Mouse (Mus musculus): ENCODE data around the gene Gm26657. TPM values are rescaled to one million over a fixed set of nuclear protein-coding genes. Genes with fewer than 3 reads are reported as not detected.

Gm26657 gene
- polyA plus RNA-seq, 1 experiment from 2014 or later = not detected

Other genes with a start within 250 kb of the Gm26657 start
- gene Actl7b, start 1.4 kb downstream of the Gm26657 start, polyA plus RNA-seq (2015; fragmentation: Nextera tagmentation; extraction: Ambion mirVana) = not detected in 2 replicates
- gene Actl7a, start 3.3 kb downstream of the Gm26657 start, polyA plus RNA-seq (2015; fragmentation: Nextera tagmentation; extraction: Ambion mirVana) = not detected in 2 replicates
- gene Elp1, start 62.3 kb downstream of the Gm26657 start, polyA plus RNA-seq (2015; fragmentation: Nextera tagmentation; extraction: Ambion mirVana) = 58.1 and 59.4 TPM in 2 replicates
- 16.6 and 17.9 TPM in 2 replicates for gene Fam206a, start 62.3 kb downstream of the Gm26657 start, polyA plus RNA-seq (2015; fragmentation: Nextera tagmentation; extraction: Ambion mirVana)
- gene Ctnnal1, start 125.1 kb downstream of the Gm26657 start, polyA plus RNA-seq (2015; fragmentation: Nextera tagmentation; extraction: Ambion mirVana) = 16.9 and 19.4 TPM in 2 replicates
- gene Tmem245, start 207.4 kb downstream of the Gm26657 start, polyA plus RNA-seq (2015; fragmentation: Nextera tagmentation; extraction: Ambion mirVana) = 9.0 and 9.8 TPM in 2 replicates

Measured in hindbrain, embryonic 13.5 days (tissue).